Mouse (Mus musculus) heart, embryonic 14.5 days (tissue): ENCODE measurements around the gene Peak1. TPM values are rescaled to one million over a fixed set of nuclear protein-coding genes. Genes with fewer than 3 reads are reported as not detected.

Source experiments
- ATAC-seq: fragments of 200-750 bp; cut with Nextera tagmentation; 2 replicates; pipeline ENCODE4 v1.8.0; 2017; ENCODE audit warnings: low read depth, moderate TSS enrichment; ENCODE audit not compliant: insufficient number of reproducible peaks, insufficient read depth, low FRiP score
- H3K27ac ChIP-seq, 2 experiments: fragments of 200-500 bp in 1 of 2; fragments of 300-500 bp in 1 of 2; sonication (generic) in 1 of 2; replicated peaks in 1 of 2; 2 replicates each; pipeline ENCODE4 v1.5.1; 2012 to 2014; ENCODE audit warnings: low read depth in 2 of 2, low read length in 2 of 2, control low read depth in 1 of 2, mild to moderate bottlenecking in 1 of 2, mixed read lengths in 1 of 2; ENCODE audit not compliant: control insufficient read depth in 1 of 2, insufficient read depth in 1 of 2
- H3K27me3 ChIP-seq: fragments of 300-500 bp; sonication (generic); 2 replicates; pipeline ENCODE4 v1.6.1; 2014; ENCODE audit warnings: mild to moderate bottlenecking, low read length, control low read depth; ENCODE audit not compliant: control insufficient read depth, insufficient read depth
- H3K36me3 ChIP-seq: fragments of 300-500 bp; sonication (generic); 2 replicates; pipeline ENCODE4 v1.6.1; 2014; ENCODE audit warnings: mild to moderate bottlenecking, control low read depth, low read length, mixed read lengths; ENCODE audit not compliant: control insufficient read depth, insufficient read depth
- H3K4me1 ChIP-seq, 2 experiments: fragments of 200-500 bp in 1 of 2; fragments of 300-500 bp in 1 of 2; sonication (generic) in 1 of 2; 2 replicates each; pipeline ENCODE4 v1.6.1; 2012 to 2014; ENCODE audit warnings: low read length in 2 of 2, control low read depth in 1 of 2, mixed read lengths in 1 of 2; ENCODE audit not compliant: control insufficient read depth in 2 of 2, insufficient read depth in 2 of 2
- H3K4me2 ChIP-seq: fragments of 300-500 bp; sonication (generic); 2 replicates; pipeline ENCODE4 v1.6.1; 2014; ENCODE audit warnings: mild to moderate bottlenecking, low read length
- H3K4me3 ChIP-seq, 2 experiments: fragments of 200-500 bp in 1 of 2; fragments of 300-500 bp in 1 of 2; sonication (generic) in 1 of 2; 2 replicates each; pipeline ENCODE4 v1.5.1; 2012 to 2014; ENCODE audit warnings: low read length in 2 of 2, mild to moderate bottlenecking in 2 of 2, control low read depth in 1 of 2, low read depth in 1 of 2, moderate library complexity in 1 of 2; ENCODE audit not compliant: control insufficient read depth in 1 of 2, insufficient read depth in 1 of 2
- H3K9ac ChIP-seq: fragments of 300-500 bp; sonication (generic); 2 replicates; pipeline ENCODE4 v1.6.1; 2014; ENCODE audit warnings: mild to moderate bottlenecking, low read length
- H3K9me3 ChIP-seq: fragments of 300-500 bp; sonication (generic); 2 replicates; pipeline ENCODE4 v1.6.1; 2016; ENCODE audit warnings: low read length, control low read depth; ENCODE audit not compliant: control insufficient read depth
- WGBS: fragments of 180-500 bp; shearing (Covaris S2); extraction: QIAGEN DNeasy Blood & Tissue Kit; methylation state at CpG from one replicate; pipeline ENCODE4 v1.1.7; 2014; 5-methylcytosine and 5-hydroxymethylcytosine counted together
- polyA plus RNA-seq: library from polyadenylated mRNA; unstranded; fragments of >200 nt; fragmentation: Nextera tagmentation; extraction: Ambion mirVana; gene quantifications from 2 replicates; pipeline ENCODE4 v1.2.1, GENCODE M21; 2014

Gene Peak1
- polyA plus RNA-seq, 1 experiment from 2014 or later: 22.4 TPM

GRCm38 (mm10) chr9:56414322-56414721, 3.5 kb downstream of the Peak1 start:
- H3K9ac ChIP-seq: no peak overlapping the region
- no peaks in the 10 kb centered on the region for H3K9me3 ChIP-seq
- H3K27ac ChIP-seq: no peak overlapping the region
- no peak for ATAC-seq
- H3K4me1 ChIP-seq: peaks cover 0 to 26% of the 10 kb centered on the region in 2 experiments; a peak in 3 of 4 replicates
- no peaks in the 10 kb centered on the region for H3K36me3 ChIP-seq
- H3K4me2 ChIP-seq: no peak overlapping the region
- H3K4me3 ChIP-seq: no peak overlapping the region
- no peaks in the 10 kb centered on the region for H3K27me3 ChIP-seq

- Histone ChIP-seq H3K9ac (no peak overlapping the region), H3K4me2 (no peak overlapping the region), H3K4me3 (no peak overlapping the region), H3K9me3 (no peaks in the 10 kb centered on the region), H3K36me3 (no peaks in the 10 kb centered on the region), H3K27me3 (no peaks in the 10 kb centered on the region), H3K4me1 (peaks cover 0 to 34% of the 10 kb centered on the region in 2 experiments; a peak in 3 of 4 replicates), H3K27ac (no peak overlapping the region)
- 62% methylated on average over 1 of the region's 1 CpGs for WGBS
- no peak for ATAC-seq
These were observed 5.2 kb downstream of the Peak1 start for GRCm38 (mm10) chr9:56412716-56413115.

GRCm38 (mm10) chr9:56409928-56410327, 7.9 kb downstream of the Peak1 start:
- Histone ChIP-seq H3K4me3 (no peak overlapping the region), H3K27ac (no peak overlapping the region), H3K9me3 (no peaks in the 10 kb centered on the region), H3K4me1 (peaks cover 0 to 30% of the 10 kb centered on the region in 2 experiments; a peak in 3 of 4 replicates), H3K36me3 (no peaks in the 10 kb centered on the region), H3K27me3 (no peaks in the 10 kb centered on the region), H3K4me2 (no peak overlapping the region), H3K9ac (no peak overlapping the region)
- ATAC-seq: no peak
- WGBS: 80% methylated on average over 2 of the region's 2 CpGs

- Histone ChIP-seq H3K27ac (peak overlapping the region; percentile 44 to 74; a peak in 3 of 4 replicates), H3K9me3 (no peaks in the 10 kb centered on the region), H3K4me2 (no peak overlapping the region), H3K27me3 (no peaks in the 10 kb centered on the region), H3K9ac (no peak overlapping the region), H3K4me1 (peaks cover 3 to 34% of the 10 kb centered on the region in 2 experiments), H3K4me3 (no peak overlapping the region), H3K36me3 (no peaks in the 10 kb centered on the region)
- WGBS: 26% methylated on average over 4 of the region's 4 CpGs
- no peak for ATAC-seq
These were observed 13.2 kb downstream of the Peak1 start for GRCm38 (mm10) chr9:56404619-56405018.

GRCm38 (mm10) chr9:56396306-56396705, 21.6 kb downstream of the Peak1 start:
- H3K27ac ChIP-seq: peak overlapping the region; percentile 49; a peak in 2 of 4 replicates
- 12% methylated on average over 1 of the region's 1 CpGs for WGBS
- peaks cover 4% of the 10 kb centered on the region; the same call in 1 of the 2 replicates for H3K36me3 ChIP-seq
- H3K27me3 ChIP-seq: no peaks in the 10 kb centered on the region
- H3K9ac ChIP-seq: no peak overlapping the region
- H3K9me3 ChIP-seq: no peaks in the 10 kb centered on the region
- no peak for ATAC-seq
- no peak overlapping the region for H3K4me2 ChIP-seq
- H3K4me1 ChIP-seq: peaks cover 3 to 20% of the 10 kb centered on the region in 2 experiments
- no peak overlapping the region for H3K4me3 ChIP-seq

GRCm38 (mm10) chr9:56392857-56393256, 25.0 kb downstream of the Peak1 start:
- H3K36me3 ChIP-seq: no peaks in the 10 kb centered on the region
- no peak overlapping the region for H3K9ac ChIP-seq
- no peak overlapping the region for H3K4me2 ChIP-seq
- 65% methylated on average over 3 of the region's 3 CpGs for WGBS
- ATAC-seq: no peak
- H3K4me3 ChIP-seq: no peak overlapping the region
- H3K27ac ChIP-seq: no peak overlapping the region
- no peaks in the 10 kb centered on the region for H3K27me3 ChIP-seq
- no peaks in the 10 kb centered on the region for H3K9me3 ChIP-seq
- peaks cover 3 to 8% of the 10 kb centered on the region in 2 experiments for H3K4me1 ChIP-seq

- Histone ChIP-seq H3K9ac (no peak overlapping the region), H3K36me3 (no peaks in the 10 kb centered on the region), H3K9me3 (no peaks in the 10 kb centered on the region), H3K4me1 (no peaks in the 10 kb centered on the region), H3K4me3 (no peak overlapping the region), H3K27me3 (no peaks in the 10 kb centered on the region), H3K4me2 (no peak overlapping the region), H3K27ac (no peak overlapping the region)
- no peak for ATAC-seq
- 87% methylated on average over 1 of the region's 1 CpGs for WGBS
These were observed 35.1 kb downstream of the Peak1 start for GRCm38 (mm10) chr9:56382786-56383185.

- Histone ChIP-seq H3K36me3 (no peaks in the 10 kb centered on the region), H3K9me3 (no peaks in the 10 kb centered on the region), H3K27ac (no peak overlapping the region), H3K27me3 (no peaks in the 10 kb centered on the region), H3K4me1 (peaks cover 2 to 12% of the 10 kb centered on the region in 2 experiments; a peak in 3 of 4 replicates), H3K9ac (no peak overlapping the region), H3K4me3 (no peak overlapping the region), H3K4me2 (no peak overlapping the region)
- ATAC-seq: no peak
- WGBS: 54% methylated on average over 4 of the region's 4 CpGs
These were observed 43.5 kb downstream of the Peak1 start for GRCm38 (mm10) chr9:56374401-56374800.
